Mouse (Mus musculus) heart, postnatal 36 days (tissue): Measurements from ENCODE around the gene Letm1. TPM values are rescaled to one million over a fixed set of nuclear protein-coding genes. Genes with fewer than 3 reads are reported as not detected.

Source experiments
- total RNA-seq, 2 experiments: library from RNA; stranded (reverse); gene quantifications; 2 replicates each; pipeline ENCODE4 v1.2.3; 2021

Gene Letm1
- total RNA-seq, 2 experiments from 2014 or later = 134 to 161 TPM

Other genes with a start within 250 kb of the Letm1 start
- 10 to 100 TPM; 25.9 to 28.7 TPM for gene Fam53a, start 153.2 kb downstream of the Letm1 start, total RNA-seq
- gene Gm9903, start 152.9 kb downstream of the Letm1 start, total RNA-seq = under 1 TPM; 0.39 to 0.84 TPM
- gene Slbp, start 130.2 kb downstream of the Letm1 start, total RNA-seq = 10 to 100 TPM; 13.1 to 13.7 TPM
- 1 to 10 TPM; 2.0 to 2.2 TPM for gene Tacc3, start 124.7 kb downstream of the Letm1 start, total RNA-seq
- 10 to 100 TPM; 20.8 to 21.0 TPM for gene Tmem129, start 124.4 kb downstream of the Letm1 start, total RNA-seq
- gene Fgfr3, start 61.1 kb downstream of the Letm1 start, total RNA-seq = 1 to 10 TPM; 6.2 to 9.6 TPM
- 10 to 100 TPM; 23.1 to 23.2 TPM for gene Nsd2, start 37.9 kb upstream of the Letm1 start, total RNA-seq
- gene Nelfa, start 153.6 kb upstream of the Letm1 start, total RNA-seq = 10 to 100 TPM in 1 of 2 experiments, 1 to 10 TPM in 1; 9.8 to 10.1 TPM
- 1 to 10 TPM; 1.9 to 3.8 TPM for gene Gm1673, start 200.6 kb upstream of the Letm1 start, total RNA-seq
- 1 to 10 TPM in 1 of 2 experiments, under 1 TPM in 1; 0.79 to 1.1 TPM for gene Nat8l, start 213.2 kb upstream of the Letm1 start, total RNA-seq